8 mouse cellular contexts compared by ENCODE assay signal in genomic region chr10:8391264-8391748, GRCm38 (mm10).
DNase-seq lines count a peak whose midpoint lies in the region; ATAC-seq and TF ChIP-seq lines count a peak whose summit lies in the region.

No protein-coding gene starts in this region.

- DNase-seq in lung, postnatal 0 days (ENCODE audit: low spot score): no peak
- no peak for DNase-seq in lung, postnatal 4 days
- peak; percentile 85 for DNase-seq in brain, adult 2 months (ENCODE audit: low read depth, low spot score)
- DNase-seq in heart, postnatal 25 days (ENCODE audit: low spot score): peak; percentile 53
- DNase-seq in midbrain, postnatal 0 days (ENCODE audit: low spot score): peak; percentile 73
- DNase-seq in ovary, postnatal 14 days (ENCODE audit: low spot score): no peak

- no peaks in the 10 kb centered on the region for H3K9me3 ChIP-seq in lung, postnatal 0 days (ENCODE audit: low read length)
- H3K9me3 ChIP-seq in embryonic facial prominence, embryonic 15.5 days (replicated peaks): no peaks in the 10 kb centered on the region
- no peaks in the 10 kb centered on the region for H3K9me3 ChIP-seq in midbrain, postnatal 0 days (ENCODE audit: low read length)

- no peak overlapping the region for H3K9ac ChIP-seq in lung, postnatal 0 days (replicated peaks; ENCODE audit: low read depth)
- no peak overlapping the region for H3K9ac ChIP-seq in embryonic facial prominence, embryonic 15.5 days
- H3K9ac ChIP-seq in midbrain, postnatal 0 days (replicated peaks; ENCODE audit: low read length, poor library complexity, severe bottlenecking): no peak overlapping the region

- no peaks in the 10 kb centered on the region for H3K36me3 ChIP-seq in lung, postnatal 0 days (ENCODE audit: insufficient read depth, low read length)
- H3K36me3 ChIP-seq in embryonic facial prominence, embryonic 15.5 days: no peaks in the 10 kb centered on the region
- no peaks in the 10 kb centered on the region for H3K36me3 ChIP-seq in midbrain, postnatal 0 days (ENCODE audit: insufficient read depth, low read length)

- H3K4me2 ChIP-seq in lung, postnatal 0 days (replicated peaks; ENCODE audit: low read depth, low read length): no peak overlapping the region
- H3K4me2 ChIP-seq in embryonic facial prominence, embryonic 15.5 days (replicated peaks): no peak overlapping the region
- H3K4me2 ChIP-seq in midbrain, postnatal 0 days (ENCODE audit: low read depth, low read length, poor library complexity, severe bottlenecking): no peak overlapping the region

- H3K27me3 ChIP-seq in lung, postnatal 0 days (replicated peaks; ENCODE audit: insufficient read depth, low read length): no peaks in the 10 kb centered on the region
- H3K27me3 ChIP-seq in embryonic facial prominence, embryonic 15.5 days: no peaks in the 10 kb centered on the region
- H3K27me3 ChIP-seq in midbrain, postnatal 0 days (ENCODE audit: insufficient read depth, low read length): no peaks in the 10 kb centered on the region

- no peak overlapping the region for H3K4me3 ChIP-seq in lung, postnatal 0 days (ENCODE audit: low read depth, low read length)
- H3K4me3 ChIP-seq in embryonic facial prominence, embryonic 15.5 days (replicated peaks): no peak overlapping the region
- no peak overlapping the region for H3K4me3 ChIP-seq in midbrain, postnatal 0 days (ENCODE audit: low read depth, low read length)

- H3K27ac ChIP-seq in lung, postnatal 0 days (ENCODE audit: low read length): no peak overlapping the region
- H3K27ac ChIP-seq in embryonic facial prominence, embryonic 15.5 days (replicated peaks): no peak overlapping the region
- no peak overlapping the region for H3K27ac ChIP-seq in midbrain, postnatal 0 days (ENCODE audit: low read depth, low read length)

- peak; percentile 21; the same call in 1 of the 2 replicates for TF ChIP-seq CTCF in lung, postnatal 0 days (IDR thresholded peaks at IDR 0.05)
- peak; percentile 49; the same call in 1 of the 2 replicates for TF ChIP-seq CTCF in midbrain, postnatal 0 days (IDR thresholded peaks at IDR 0.05)

- ATAC-seq in lung, postnatal 0 days: peak; percentile 40; the same call in 1 of the 2 replicates
- ATAC-seq in embryonic facial prominence, embryonic 15.5 days (ENCODE audit: insufficient number of reproducible peaks, low FRiP score, low TSS enrichment, low read depth): peak; percentile 60; the same call in 1 of the 2 replicates
- peak; percentile 57 for ATAC-seq in midbrain, postnatal 0 days (ENCODE audit: low FRiP score)
- no peak for ATAC-seq in granulocyte monocyte progenitor cell, adult 5-6 weeks (replicated peaks; ENCODE audit: poor library complexity, severe bottlenecking)

- intact Hi-C loops in heart, postnatal 25 days (cut with DNase I): no loop called here

- no peak for TF ChIP-seq EP300 in lung, postnatal 0 days (IDR thresholded peaks at IDR 0.05)

- H3K4me1 ChIP-seq in lung, postnatal 0 days (ENCODE audit: insufficient read depth, low read depth, low read length): no peaks in the 10 kb centered on the region
- peaks cover 7% of the 10 kb centered on the region; the same call in 1 of the 2 replicates for H3K4me1 ChIP-seq in embryonic facial prominence, embryonic 15.5 days
- H3K4me1 ChIP-seq in midbrain, postnatal 0 days (ENCODE audit: insufficient read depth, low read length): no peaks in the 10 kb centered on the region

- 67% methylated on average over 4 of the region's 4 CpGs for WGBS in lung, postnatal 0 days
- WGBS in embryonic facial prominence, embryonic 15.5 days: 43% methylated on average over 4 of the region's 4 CpGs
- 21% methylated on average over 4 of the region's 4 CpGs for WGBS in midbrain, postnatal 0 days

Comparison
In these comparisons a context has a peak if more than half of its experiments do, and no peak if none do; other contexts are left out.
1. DNase-seq: peak in brain, adult 2 months (single experiment), heart, postnatal 25 days (single experiment) and midbrain, postnatal 0 days (single experiment); none in lung, postnatal 0 days (single experiment), lung, postnatal 4 days (0 of 2) and ovary, postnatal 14 days (single experiment).